Mouse (Mus musculus): ENCODE measurements around the gene Cdc20.

Gene Cdc20

GRCm38 (mm10) chr4:118417112-118417797 lies 19.9 kb downstream of the Cdc20 start:
- no peak for DNase-seq (ENCODE audit: low read depth, low spot score)

- DNase-seq (ENCODE audit: low read depth, low spot score): no peak
Observed at GRCm38 (mm10) chr4:118416329-118416728, 20.8 kb downstream of the Cdc20 start.

GRCm38 (mm10) chr4:118415779-118416178 lies 21.4 kb downstream of the Cdc20 start:
- no peak for DNase-seq (ENCODE audit: low read depth, low spot score)

- DNase-seq (ENCODE audit: low read depth, low spot score): no peak
Observed at GRCm38 (mm10) chr4:118413553-118413952, 23.6 kb downstream of the Cdc20 start.

GRCm38 (mm10) chr4:118410871-118411270 lies 26.3 kb downstream of the Cdc20 start:
- DNase-seq (ENCODE audit: low read depth, low spot score): no peak

- DNase-seq (ENCODE audit: low read depth, low spot score): peak; percentile 80
Observed at GRCm38 (mm10) chr4:118409142-118409900, 27.8 kb downstream of the Cdc20 start, which contains the start of the genes Szt2 and Med8. Szt2 (minus strand) TSS chr4:118409273. Med8 (plus strand) TSS chr4:118409337.

GRCm38 (mm10) chr4:118402701-118403100 lies 34.5 kb downstream of the Cdc20 start:
- no peak for DNase-seq (ENCODE audit: low read depth, low spot score)

- DNase-seq (ENCODE audit: low read depth, low spot score): no peak
Observed at GRCm38 (mm10) chr4:118401918-118402317, 35.2 kb downstream of the Cdc20 start.

GRCm38 (mm10) chr4:118401421-118401820 lies 35.7 kb downstream of the Cdc20 start:
- DNase-seq (ENCODE audit: low read depth, low spot score): no peak

GRCm38 (mm10) chr4:118398400-118398799 lies 38.8 kb downstream of the Cdc20 start:
- no peak for DNase-seq (ENCODE audit: low read depth, low spot score)

- no peak for DNase-seq (ENCODE audit: low read depth, low spot score)
Observed at GRCm38 (mm10) chr4:118396433-118396832, 40.7 kb downstream of the Cdc20 start.

- DNase-seq (ENCODE audit: low read depth, low spot score): no peak
Observed at GRCm38 (mm10) chr4:118395289-118395688, 41.9 kb downstream of the Cdc20 start.

GRCm38 (mm10) chr4:118394505-118394904 lies 42.6 kb downstream of the Cdc20 start:
- DNase-seq (ENCODE audit: low read depth, low spot score): no peak

GRCm38 (mm10) chr4:118390146-118390545 lies 47.0 kb downstream of the Cdc20 start:
- no peak for DNase-seq (ENCODE audit: low read depth, low spot score)

GRCm38 (mm10) chr4:118387316-118387715 lies 49.8 kb downstream of the Cdc20 start:
- no peak for DNase-seq (ENCODE audit: low read depth, low spot score)

GRCm38 (mm10) chr4:118383271-118383670 lies 53.9 kb downstream of the Cdc20 start:
- no peak for DNase-seq (ENCODE audit: low read depth, low spot score)
